Mouse (Mus musculus) neural tube, embryonic 13.5 days (tissue): ENCODE results near the gene Hexa. TPM values are rescaled to one million over a fixed set of nuclear protein-coding genes. Genes with fewer than 3 reads are reported as not detected.

Experiments used
- ATAC-seq: fragments of 200-750 bp; cut with Nextera tagmentation; 2 replicates; pipeline ENCODE4 v1.8.0; 2017; ENCODE audit warnings: low read depth, mild to moderate bottlenecking, moderate TSS enrichment, moderate library complexity
- H3K27ac ChIP-seq: fragments of 300-500 bp; sonication (generic); replicated peaks from 2 replicates; pipeline ENCODE4 v1.5.1; 2015; ENCODE audit warnings: moderate library complexity, mild to moderate bottlenecking, inconsistent platforms
- H3K27me3 ChIP-seq: fragments of 300-500 bp; sonication (generic); 2 replicates; pipeline ENCODE4 v1.6.1; 2015; ENCODE audit warnings: mild to moderate bottlenecking, inconsistent platforms
- H3K36me3 ChIP-seq: fragments of 300-500 bp; sonication (generic); 2 replicates; pipeline ENCODE4 v1.6.1; 2015; ENCODE audit warnings: mild to moderate bottlenecking, inconsistent platforms
- H3K4me1 ChIP-seq: fragments of 300-500 bp; sonication (generic); replicated peaks from 2 replicates; pipeline ENCODE4 v1.6.1; 2015; ENCODE audit warnings: inconsistent platforms
- H3K4me2 ChIP-seq: fragments of 300-500 bp; sonication (generic); 2 replicates; pipeline ENCODE4 v1.6.1; 2015; ENCODE audit warnings: inconsistent platforms, mild to moderate bottlenecking, moderate library complexity
- H3K4me3 ChIP-seq: fragments of 300-500 bp; sonication (generic); 2 replicates; pipeline ENCODE4 v1.5.1; 2015; ENCODE audit warnings: mild to moderate bottlenecking, inconsistent platforms
- H3K9ac ChIP-seq: fragments of 300-500 bp; sonication (generic); 2 replicates; pipeline ENCODE4 v1.6.1; 2015; ENCODE audit warnings: moderate library complexity, mild to moderate bottlenecking, inconsistent platforms
- H3K9me3 ChIP-seq: fragments of 300-500 bp; sonication (generic); 2 replicates; pipeline ENCODE4 v1.6.1; 2016; ENCODE audit warnings: inconsistent platforms
- WGBS: fragments of 180-500 bp; shearing (Covaris S2); methylation state at CpG from one replicate; pipeline ENCODE4 v1.1.7; 2015; 5-methylcytosine and 5-hydroxymethylcytosine counted together
- polyA plus RNA-seq: library from polyadenylated mRNA; unstranded; fragments of >200 nt; fragmentation: Nextera tagmentation; extraction: Ambion mirVana; gene quantifications from 2 replicates; pipeline ENCODE4 v1.2.1, GENCODE M21; 2015

The Hexa gene
- polyA plus RNA-seq, 1 experiment from 2014 or later, result 58.6 TPM

- 0 out of 2 replicates have a peak, but pooled peaks cover 7% of the 10 kb centered on the region for H3K36me3 ChIP-seq
- H3K9ac ChIP-seq, result no peak overlapping the region
- WGBS, result 94% methylated on average over 2 of the region's 2 CpGs
- no peak overlapping the region for H3K4me3 ChIP-seq
- H3K27ac ChIP-seq, result no peak overlapping the region
- no peak overlapping the region for H3K4me2 ChIP-seq
- H3K4me1 ChIP-seq, result no peaks in the 10 kb centered on the region
- H3K9me3 ChIP-seq, result no peaks in the 10 kb centered on the region
- no peaks in the 10 kb centered on the region for H3K27me3 ChIP-seq
- ATAC-seq, result no peak
These were observed 71.6 kb downstream of the Hexa start for GRCm38 (mm10) chr9:59610950-59611349.

Other genes starting within 250 kb of the Hexa start
- 27.3 and 28.1 TPM in 2 replicates for gene Adpgk, start 248.0 kb upstream of the Hexa start, polyA plus RNA-seq
- 33.9 and 34.8 TPM in 2 replicates for gene Bbs4, start 186.0 kb upstream of the Hexa start, polyA plus RNA-seq
- gene Arih1, start 52.9 kb upstream of the Hexa start, polyA plus RNA-seq, result 17.1 and 20.0 TPM in 2 replicates
- 0.24 TPM in 1 of 2 replicates, not detected in the other for gene Tmem202, start 307 bp downstream of the Hexa start, polyA plus RNA-seq
- gene Celf6, start 38.4 kb downstream of the Hexa start, polyA plus RNA-seq, result 21.7 and 24.8 TPM in 2 replicates
- 189 and 197 TPM in 2 replicates for gene Parp6, start 77.7 kb downstream of the Hexa start, polyA plus RNA-seq
- gene Pkm, start 116.8 kb downstream of the Hexa start, polyA plus RNA-seq, result 1,094 and 1,196 TPM in 2 replicates
- gene Gramd2, start 140.6 kb downstream of the Hexa start, polyA plus RNA-seq, result 1.3 and 1.9 TPM in 2 replicates
- 12.7 and 13.2 TPM in 2 replicates for gene Senp8, start 211.2 kb downstream of the Hexa start, polyA plus RNA-seq
- gene Myo9a, start 211.4 kb downstream of the Hexa start, polyA plus RNA-seq, result 23.4 and 26.4 TPM in 2 replicates